Mouse (Mus musculus) testis, postnatal 10 days (tissue): ENCODE measurements at regions not wholly inside any gene's neighbourhood (a gene's known extent, or its start where the extent isn't known, plus 50 kb on each side); places are given as distances from the start of the nearest gene placed in this dataset.

Experiments
- DNase-seq: peaks from one replicate; pipeline ENCODE4 v3.0.0; 2021; ENCODE audit warnings: low spot score

- no peak for DNase-seq
These were observed 151.9 kb downstream of the Zfp706 start for GRCm38 (mm10) chr15:36855550-36856131.

- no peak for DNase-seq
These were observed 152.7 kb downstream of the Zfp706 start for GRCm38 (mm10) chr15:36854900-36855321.

- DNase-seq = no peak
These were observed 155.2 kb downstream of the Zfp706 start for GRCm38 (mm10) chr15:36852229-36852821.

- no peak for DNase-seq
These were observed 159.3 kb downstream of the Zfp706 start for GRCm38 (mm10) chr15:36848238-36848637.

- no peak for DNase-seq
These were observed 160.8 kb downstream of the Zfp706 start for GRCm38 (mm10) chr15:36846806-36847205.
